Mouse (Mus musculus) E14TG2a.4 (cell line): ENCODE results near the gene Cox17.

Experiments
- H3K27me3 ChIP-seq: 2 replicates; pipeline ENCODE4 v1.6.1; 2014; ENCODE audit warnings: low read length, control low read depth; ENCODE audit not compliant: insufficient read depth
- H3K36me3 ChIP-seq: 2 replicates; pipeline ENCODE4 v1.6.1; 2014; ENCODE audit warnings: low read length, control low read depth; ENCODE audit not compliant: insufficient read depth
- H3K4me1 ChIP-seq: replicated peaks from 2 replicates; pipeline ENCODE4 v1.6.1; 2014; ENCODE audit warnings: low read depth, low read length, control low read depth
- H3K4me3 ChIP-seq: replicated peaks from 2 replicates; pipeline ENCODE4 v1.5.1; 2014; ENCODE audit warnings: mild to moderate bottlenecking, low read length
- H3K9me3 ChIP-seq: 2 replicates; pipeline ENCODE4 v1.6.1; 2014; ENCODE audit warnings: low read length, control low read depth
- CTCF ChIP-seq: conservative IDR thresholded peaks from 2 replicates; pipeline ENCODE4 v1.5.1; 2014; ENCODE audit warnings: low read length
- NANOG ChIP-seq: IDR thresholded peaks from 2 replicates; pipeline ENCODE4 v1.6.1; 2014; ENCODE audit warnings: borderline replicate concordance, low read length, mixed read lengths
- POU5F1 ChIP-seq: IDR thresholded peaks from 2 replicates; pipeline ENCODE4 v1.6.1; 2014; ENCODE audit warnings: low read length, borderline replicate concordance

Gene Cox17

GRCm38 (mm10) chr16:38377546-38377945 lies 30.8 kb downstream of the Cox17 start:
- no peak overlapping the region for H3K4me3 ChIP-seq
- H3K9me3 ChIP-seq: no peaks in the 10 kb centered on the region
- H3K4me1 ChIP-seq: peaks cover 28% of the 10 kb centered on the region
- no peaks in the 10 kb centered on the region for H3K36me3 ChIP-seq
- TF ChIP-seq NANOG (no peak), CTCF (no peak), POU5F1 (no peak)
- peaks cover 47% of the 10 kb centered on the region for H3K27me3 ChIP-seq

- no peak for TF ChIP-seq CTCF
- no peak for TF ChIP-seq POU5F1
- no peak for TF ChIP-seq NANOG
- no peaks in the 10 kb centered on the region for H3K9me3 ChIP-seq
- peaks cover 26% of the 10 kb centered on the region for H3K4me1 ChIP-seq
- no peak overlapping the region for H3K4me3 ChIP-seq
- H3K36me3 ChIP-seq: no peaks in the 10 kb centered on the region
- H3K27me3 ChIP-seq: peaks cover 40% of the 10 kb centered on the region
These were observed 31.8 kb downstream of the Cox17 start for GRCm38 (mm10) chr16:38378591-38378990.

- Histone ChIP-seq H3K4me1 (peaks cover 23% of the 10 kb centered on the region), H3K4me3 (no peak overlapping the region), H3K9me3 (no peaks in the 10 kb centered on the region), H3K36me3 (no peaks in the 10 kb centered on the region), H3K27me3 (peaks cover 35% of the 10 kb centered on the region)
- TF ChIP-seq NANOG (no peak), CTCF (no peak), POU5F1 (no peak)
These were observed 32.3 kb downstream of the Cox17 start for GRCm38 (mm10) chr16:38379088-38379487.

- TF ChIP-seq CTCF (no peak), NANOG (no peak), POU5F1 (no peak)
- Histone ChIP-seq H3K36me3 (no peaks in the 10 kb centered on the region), H3K4me1 (peaks cover 19% of the 10 kb centered on the region), H3K4me3 (no peak overlapping the region), H3K27me3 (peaks cover 31% of the 10 kb centered on the region), H3K9me3 (no peaks in the 10 kb centered on the region)
These were observed 32.7 kb downstream of the Cox17 start for GRCm38 (mm10) chr16:38379493-38379892.

GRCm38 (mm10) chr16:38379926-38380325 lies 33.1 kb downstream of the Cox17 start:
- TF ChIP-seq CTCF (no peak), NANOG (no peak)
- H3K27me3 ChIP-seq: peaks cover 27% of the 10 kb centered on the region
- peaks cover 18% of the 10 kb centered on the region for H3K4me1 ChIP-seq
- no peaks in the 10 kb centered on the region for H3K9me3 ChIP-seq
- no peaks in the 10 kb centered on the region for H3K36me3 ChIP-seq
- H3K4me3 ChIP-seq: no peak overlapping the region

- Histone ChIP-seq H3K4me1 (peaks cover 7% of the 10 kb centered on the region), H3K36me3 (no peaks in the 10 kb centered on the region), H3K4me3 (no peak overlapping the region), H3K9me3 (no peaks in the 10 kb centered on the region), H3K27me3 (peaks cover 2% of the 10 kb centered on the region)
- TF ChIP-seq NANOG (no peak), POU5F1 (no peak)
These were observed 36.9 kb downstream of the Cox17 start for GRCm38 (mm10) chr16:38383683-38384082.

- Histone ChIP-seq H3K36me3 (no peaks in the 10 kb centered on the region), H3K27me3 (no peaks in the 10 kb centered on the region), H3K9me3 (no peaks in the 10 kb centered on the region), H3K4me1 (peaks cover 7% of the 10 kb centered on the region), H3K4me3 (no peak overlapping the region)
- TF ChIP-seq NANOG (no peak), CTCF (no peak), POU5F1 (no peak)
These were observed 38.4 kb downstream of the Cox17 start for GRCm38 (mm10) chr16:38385184-38385634.

GRCm38 (mm10) chr16:38385700-38386099 lies 38.9 kb downstream of the Cox17 start:
- TF ChIP-seq NANOG (no peak), CTCF (no peak), POU5F1 (no peak)
- Histone ChIP-seq H3K4me1 (peaks cover 7% of the 10 kb centered on the region), H3K27me3 (no peaks in the 10 kb centered on the region; the same call in 1 of the 2 replicates), H3K9me3 (no peaks in the 10 kb centered on the region), H3K36me3 (no peaks in the 10 kb centered on the region), H3K4me3 (no peak overlapping the region)

- H3K4me1 ChIP-seq: peaks cover 13% of the 10 kb centered on the region
- no peaks in the 10 kb centered on the region for H3K36me3 ChIP-seq
- TF ChIP-seq CTCF: no peak
- TF ChIP-seq NANOG: no peak
- TF ChIP-seq POU5F1: no peak
- no peak overlapping the region for H3K4me3 ChIP-seq
- no peaks in the 10 kb centered on the region; the same call in 1 of the 2 replicates for H3K27me3 ChIP-seq
- H3K9me3 ChIP-seq: no peaks in the 10 kb centered on the region
These were observed 40.6 kb downstream of the Cox17 start for GRCm38 (mm10) chr16:38387389-38387788.

- Histone ChIP-seq H3K4me1 (peaks cover 16% of the 10 kb centered on the region), H3K4me3 (no peak overlapping the region), H3K36me3 (no peaks in the 10 kb centered on the region), H3K9me3 (no peaks in the 10 kb centered on the region), H3K27me3 (no peaks in the 10 kb centered on the region; the same call in 1 of the 2 replicates)
- no peak for TF ChIP-seq POU5F1
- TF ChIP-seq NANOG: no peak
- no peak for TF ChIP-seq CTCF
These were observed 42.0 kb downstream of the Cox17 start for GRCm38 (mm10) chr16:38388757-38389156.
